Mouse (Mus musculus) regulatory T cell (primary cell): ENCODE measurements around the gene Tysnd1.

Experiments used
- in situ Hi-C: fragments of 300-600 bp; cut with MboI, MseI; formaldehyde crosslinking; loops from one replicate; pipeline ENCODE4 v1.15.1; 2025; ENCODE audit warnings: high pct_unique_total_duplicates

The Tysnd1 gene

DNA sequence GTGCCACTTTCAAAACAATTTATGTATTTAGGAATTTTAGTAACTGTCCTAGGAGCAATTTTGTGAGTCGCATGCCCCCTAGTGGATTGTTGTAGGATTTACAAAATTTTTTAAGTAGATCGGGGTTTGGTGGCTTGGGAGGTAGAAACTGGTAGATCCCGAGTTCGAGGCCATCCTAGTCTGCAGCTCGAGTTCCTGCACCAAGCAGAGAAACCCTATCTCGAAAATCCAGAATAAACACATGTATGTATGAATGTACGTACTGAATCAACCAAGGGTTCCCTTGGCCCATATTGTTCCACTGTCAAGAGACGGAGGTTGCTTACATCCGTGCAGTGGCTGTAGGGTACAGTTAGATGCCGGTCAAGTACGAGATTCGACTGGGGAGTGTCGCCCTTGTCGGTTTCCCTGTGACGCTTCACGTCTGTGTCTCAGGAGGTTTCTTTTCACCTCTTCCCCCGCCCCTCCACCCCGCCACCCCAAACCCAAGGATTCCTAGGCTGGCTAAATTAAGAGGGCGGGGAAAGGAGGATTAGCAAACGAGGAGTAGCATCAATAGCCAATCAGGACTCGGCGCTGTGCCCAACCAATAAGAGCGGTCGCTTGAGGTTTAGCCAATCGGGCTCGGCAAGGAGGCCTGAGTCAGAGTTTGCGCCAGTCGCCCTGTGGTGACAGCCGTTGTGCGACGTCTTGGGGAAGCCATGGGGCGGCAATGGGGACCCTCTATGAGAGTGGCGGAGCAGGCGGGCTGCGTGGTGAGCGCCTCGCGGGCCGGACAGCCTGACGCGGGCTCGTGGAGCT is at the start of gene Tysnd1:
TSS of gene Tysnd1 (plus strand) at position 645 of the 801 bp plus-strand sequence.
- in situ Hi-C loops = loop anchor here (25.0 kb wide), 1 partner anchor 642 kb away; no protein-coding TSS in a partner anchor

DNA sequence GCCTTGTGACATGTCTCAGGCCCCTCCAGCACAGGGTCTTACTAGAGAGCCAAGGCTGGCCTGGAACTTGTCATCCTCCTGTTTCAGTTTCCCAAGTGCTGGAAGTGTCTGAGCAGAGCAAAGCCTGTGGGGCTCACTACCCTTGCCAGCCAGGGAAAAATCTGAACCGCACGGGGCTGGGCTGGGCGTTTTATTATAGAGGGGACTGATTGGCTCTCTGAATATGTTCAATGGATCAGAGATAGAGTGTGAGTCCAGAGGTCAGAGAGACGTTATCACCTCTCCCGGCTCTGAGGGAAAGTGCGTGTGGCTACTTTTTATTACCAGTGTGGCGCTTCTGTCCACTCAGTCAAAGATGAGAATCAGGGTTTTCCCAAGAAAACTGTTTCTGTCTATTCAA is 48.8 kb upstream of the Tysnd1 start:
- in situ Hi-C loops = no loop called here

DNA sequence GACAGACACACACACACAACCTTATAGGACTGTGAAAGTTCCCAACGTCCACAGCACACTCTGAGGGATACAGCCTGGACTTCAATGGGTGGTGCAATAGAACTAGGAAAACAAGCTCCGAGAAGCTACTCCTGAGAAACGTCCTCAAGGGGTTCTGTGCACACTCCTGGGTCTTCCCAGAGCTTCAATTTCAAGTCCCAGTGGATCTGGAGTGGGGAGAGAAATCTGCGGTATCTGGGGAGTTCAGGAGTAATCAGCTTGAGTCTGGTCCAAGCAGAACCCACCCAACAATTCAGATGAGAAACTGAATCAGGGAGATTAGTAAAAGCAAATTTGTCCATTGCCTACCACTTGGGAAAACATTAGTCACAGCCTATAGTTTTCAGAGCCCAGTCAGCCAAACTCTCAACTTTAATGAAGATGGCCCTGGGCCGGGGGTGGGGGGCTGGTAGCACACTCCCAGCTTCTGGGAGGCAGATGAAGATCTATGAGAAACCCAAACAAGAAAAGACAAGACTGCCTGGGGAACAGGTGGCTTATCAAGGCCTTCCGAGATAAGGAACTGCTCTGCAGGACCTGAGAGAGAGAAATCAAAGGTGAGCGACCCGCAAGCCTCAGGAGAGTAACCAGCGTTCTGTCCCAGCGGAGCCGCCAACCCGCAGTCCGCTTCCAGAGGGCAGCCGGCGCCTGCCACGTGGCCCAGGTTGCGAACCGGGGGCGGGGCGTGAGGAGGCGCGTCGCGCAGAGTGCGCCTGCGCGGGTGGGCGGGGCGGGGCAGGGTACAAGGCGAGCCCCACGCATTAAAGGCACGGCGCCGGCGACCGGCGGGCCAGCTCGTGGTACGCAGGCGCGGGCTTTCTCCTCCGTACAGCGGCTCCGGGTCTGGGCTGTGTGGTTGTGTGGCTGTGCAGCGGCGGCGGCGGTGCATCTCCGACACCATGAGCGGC is 47.3 kb upstream of the Tysnd1 start, which contains the start of gene Ppa1:
TSS of gene Ppa1 (plus strand) at position 763 of the 947 bp plus-strand sequence.
- in situ Hi-C loops = no loop called here

DNA sequence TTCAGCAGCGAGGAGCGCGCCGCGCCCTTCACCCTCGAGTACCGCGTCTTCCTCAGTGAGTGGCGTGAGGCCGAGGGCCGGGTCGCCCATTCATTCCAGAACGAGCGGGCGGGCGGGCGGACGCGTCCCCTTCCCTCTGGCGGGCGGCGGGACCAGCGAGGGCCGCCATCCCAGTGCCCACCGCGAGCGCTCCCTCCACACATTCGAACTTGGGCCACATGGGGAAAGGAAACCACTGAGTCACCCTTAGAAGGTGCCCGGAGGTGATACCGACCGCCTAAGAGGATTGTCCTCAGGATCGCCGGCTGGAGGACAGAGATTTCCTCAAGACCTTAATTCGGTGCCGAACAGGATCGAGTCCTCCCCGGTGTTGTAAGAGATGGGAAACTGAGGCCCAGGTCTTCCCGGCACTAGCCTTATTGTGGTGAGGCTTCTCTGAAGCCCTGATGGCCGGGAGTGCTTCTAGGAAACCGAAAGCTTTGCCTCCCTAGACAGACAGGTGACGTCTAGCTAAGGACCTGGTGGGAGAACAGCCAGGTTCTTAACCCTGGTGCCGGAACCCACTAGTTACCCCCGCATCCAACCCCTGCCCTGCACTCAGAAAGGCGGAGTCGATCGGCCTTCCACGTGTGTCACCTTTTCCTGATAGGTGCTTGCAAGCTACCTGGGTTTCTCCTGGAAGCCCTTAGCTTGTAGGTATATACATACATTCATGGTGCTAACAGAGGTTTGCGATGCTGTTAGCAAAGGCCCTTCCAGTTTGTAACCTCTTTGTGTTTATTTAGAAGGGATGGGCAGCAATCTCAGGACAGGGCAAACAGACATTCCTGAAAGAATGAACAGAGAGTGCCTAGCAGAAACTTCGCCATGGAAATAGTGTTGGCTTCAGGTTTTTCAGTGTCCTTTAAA is 46.3 kb upstream of the Tysnd1 start:
- in situ Hi-C loops = no loop called here

DNA sequence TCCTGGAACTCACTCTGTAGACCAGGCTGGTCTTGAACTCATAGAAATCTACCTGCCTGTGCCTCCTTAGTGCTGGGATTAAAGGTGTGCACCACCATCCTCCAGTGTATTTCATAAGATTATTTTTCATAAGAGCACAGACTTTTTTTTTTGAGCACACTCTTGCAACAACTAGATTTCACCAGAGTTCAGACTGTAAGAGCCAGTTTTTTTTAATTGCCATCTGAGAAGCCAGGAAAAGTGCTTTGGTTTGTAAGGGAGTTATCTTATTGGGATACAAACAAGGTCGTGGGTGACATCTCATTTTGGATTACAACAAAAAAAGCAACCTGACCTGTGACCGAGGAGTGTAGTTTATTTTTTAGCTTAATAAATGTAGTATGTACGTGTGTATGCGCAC is 41.2 kb upstream of the Tysnd1 start:
- in situ Hi-C loops = loop anchor here (5.0 kb wide), 1 partner anchor 52 kb away; no protein-coding TSS in a partner anchor

DNA sequence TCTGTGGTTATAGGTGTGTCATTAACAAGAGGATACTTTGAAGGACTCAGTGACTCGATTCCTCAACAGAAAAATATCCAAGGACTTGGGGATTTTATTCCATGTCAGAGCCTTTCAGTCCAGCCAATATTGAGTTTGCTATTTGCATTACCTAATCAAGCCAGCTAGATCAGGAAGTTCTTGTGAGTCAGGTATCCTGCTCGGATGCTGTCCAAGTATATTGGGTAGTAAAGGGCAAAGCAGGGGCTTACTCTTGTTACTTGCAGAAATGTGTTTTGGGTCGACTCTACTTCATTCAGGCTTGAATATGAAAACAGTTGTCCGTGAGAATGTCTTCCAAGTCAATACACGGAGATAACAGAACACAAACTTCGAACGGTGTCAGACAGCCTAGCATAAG is 40.6 kb upstream of the Tysnd1 start:
- in situ Hi-C loops = loop anchor here (5.0 kb wide), 1 partner anchor 52 kb away; no protein-coding TSS in a partner anchor

DNA sequence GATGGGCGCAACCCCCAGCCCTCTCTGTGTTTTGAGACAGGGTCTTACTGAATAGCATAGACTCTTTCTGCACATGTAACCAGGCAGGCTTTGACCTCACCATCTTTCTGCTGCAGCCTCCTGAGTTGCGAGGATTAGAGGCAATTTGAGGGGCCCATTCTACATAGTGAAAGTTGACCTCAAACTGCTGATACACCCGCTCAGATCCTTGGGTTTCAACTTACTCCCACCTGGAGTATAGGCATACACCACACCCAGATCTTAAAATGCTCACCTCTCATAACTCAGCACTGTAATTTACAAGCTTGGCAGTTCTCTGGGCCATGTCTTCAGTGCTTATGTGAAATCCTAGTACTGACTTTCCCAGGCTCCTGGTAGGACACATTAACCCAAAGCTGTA is 40.1 kb upstream of the Tysnd1 start:
- in situ Hi-C loops = no loop called here

DNA sequence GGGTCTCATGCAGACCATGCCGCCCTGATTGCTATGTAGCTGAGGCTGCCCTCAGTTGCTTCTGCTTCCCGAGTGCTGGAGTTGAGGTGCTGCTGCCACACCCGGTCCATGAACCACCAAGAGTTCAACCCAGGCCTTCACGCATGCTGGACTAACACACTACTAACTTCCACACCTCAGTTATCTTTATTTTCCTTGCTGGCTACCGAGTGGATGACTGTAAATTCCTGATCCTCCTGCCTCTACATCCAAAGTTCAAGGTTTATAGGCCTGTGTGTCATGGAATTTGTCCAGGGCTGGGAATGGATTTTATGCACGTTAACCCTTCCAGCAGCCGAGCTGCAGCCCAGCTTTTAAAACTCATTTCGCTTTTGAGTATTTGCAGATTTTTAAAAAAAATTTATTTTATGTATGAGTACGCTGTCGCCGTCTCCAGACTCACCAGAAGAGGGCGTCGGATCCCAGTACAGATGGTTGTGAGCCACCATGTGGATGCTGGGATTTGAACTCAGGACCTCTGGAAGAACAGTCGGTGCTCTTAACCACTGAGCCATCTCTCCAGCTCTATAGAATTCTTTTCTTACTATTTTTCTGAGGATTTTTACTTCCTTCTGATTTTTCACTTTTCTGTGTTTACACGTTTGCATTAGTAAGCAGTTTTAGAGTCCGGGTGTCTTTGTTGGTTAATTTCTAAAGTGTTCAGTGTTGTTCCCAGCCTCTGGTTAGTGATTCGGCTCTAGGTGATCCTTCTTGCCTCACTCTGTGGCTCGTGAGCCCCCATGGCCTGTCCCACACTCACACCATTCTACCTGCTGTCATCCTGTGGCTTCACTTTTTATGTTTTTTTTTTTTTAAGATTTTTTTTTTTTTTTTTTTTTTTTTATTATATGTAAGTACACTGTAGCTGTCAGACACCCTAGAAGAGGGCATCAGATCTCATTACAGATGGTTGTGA is 38.1 kb upstream of the Tysnd1 start:
- in situ Hi-C loops = no loop called here

DNA sequence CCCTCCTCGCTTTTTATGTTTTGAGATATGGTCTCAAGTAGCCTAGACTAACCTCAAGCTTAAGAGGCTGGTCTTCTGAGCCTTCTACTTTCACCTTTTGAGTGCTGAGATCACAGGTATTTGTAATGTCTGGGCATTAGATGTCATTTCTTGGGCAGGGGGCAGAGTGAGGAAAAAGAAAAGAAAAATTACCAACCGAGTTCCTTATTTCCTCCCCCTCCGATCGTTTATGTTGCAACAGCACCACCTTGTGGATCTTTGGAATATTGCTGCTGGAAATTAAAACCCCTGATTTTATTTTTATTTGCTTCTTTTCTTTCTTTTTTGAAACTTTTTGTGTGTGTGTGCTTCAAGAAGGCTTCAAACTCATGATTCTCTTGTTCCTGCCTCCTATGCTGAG is 37.3 kb upstream of the Tysnd1 start:
- in situ Hi-C loops = no loop called here

DNA sequence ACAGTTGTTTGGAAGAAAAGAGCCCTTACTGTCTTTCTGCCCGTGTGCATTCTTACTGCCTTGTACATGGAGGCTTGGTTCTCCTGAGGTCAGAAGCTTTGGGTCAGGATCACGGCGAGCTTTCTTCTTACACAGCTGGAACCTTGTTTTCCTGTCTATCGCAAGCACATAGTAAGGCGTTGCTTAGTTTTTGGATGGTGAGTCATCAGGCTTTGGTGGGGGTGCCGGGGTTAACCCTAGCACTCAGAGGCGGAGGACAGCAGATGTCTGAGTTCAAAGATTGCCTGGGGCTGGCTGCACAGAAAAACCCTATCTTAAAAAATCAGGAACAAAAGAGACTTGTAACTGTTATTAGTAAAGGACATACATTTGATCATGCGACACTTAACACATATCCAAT is 33.4 kb upstream of the Tysnd1 start:
- in situ Hi-C loops = no loop called here

DNA sequence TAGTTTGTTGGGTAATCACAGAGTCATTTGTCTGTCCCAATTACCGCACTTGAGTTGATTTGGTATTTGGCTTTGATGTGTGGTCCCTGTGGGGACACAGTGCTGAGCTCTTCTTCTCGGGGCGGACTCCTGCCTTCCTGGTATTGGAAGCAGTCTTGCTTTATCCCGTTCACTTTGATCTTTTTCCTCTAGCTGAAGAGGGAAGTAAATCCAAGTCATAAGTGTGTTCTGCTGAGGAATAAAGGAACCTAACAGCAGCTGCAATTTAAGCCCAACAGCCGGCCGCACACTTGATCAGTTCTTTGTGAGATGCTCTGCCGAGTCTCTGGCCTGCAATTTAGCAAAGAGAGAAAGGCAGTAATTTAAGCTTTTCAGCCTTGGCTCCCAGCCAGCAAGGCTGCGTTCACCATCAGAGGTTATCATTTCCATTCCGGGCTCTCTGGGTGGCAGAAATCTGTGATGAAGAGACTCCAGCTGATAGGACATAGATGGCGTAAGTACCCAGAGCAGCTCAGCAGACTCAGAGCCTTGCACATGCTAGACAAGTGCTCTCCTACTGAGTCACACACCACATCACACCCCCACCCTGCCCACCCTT is 32.8 kb upstream of the Tysnd1 start:
- in situ Hi-C loops = no loop called here

DNA sequence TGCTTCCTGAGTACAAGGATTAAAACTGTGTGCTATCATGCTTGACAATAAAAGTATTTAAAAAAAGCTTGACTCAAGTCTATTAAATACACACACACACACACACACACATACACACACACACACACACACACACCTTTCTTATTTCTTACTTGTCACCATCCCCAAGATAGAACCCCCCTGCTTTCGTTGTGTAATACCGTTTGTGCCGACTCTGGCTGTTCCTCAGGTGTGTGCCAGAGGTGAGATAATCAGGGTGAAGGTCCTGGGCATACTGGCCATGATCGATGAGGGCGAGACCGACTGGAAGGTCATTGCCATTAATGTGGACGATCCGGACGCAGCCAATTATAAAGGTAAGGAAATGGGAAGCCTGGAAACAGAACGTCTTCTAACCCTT is 30.2 kb upstream of the Tysnd1 start:
- in situ Hi-C loops = no loop called here

DNA sequence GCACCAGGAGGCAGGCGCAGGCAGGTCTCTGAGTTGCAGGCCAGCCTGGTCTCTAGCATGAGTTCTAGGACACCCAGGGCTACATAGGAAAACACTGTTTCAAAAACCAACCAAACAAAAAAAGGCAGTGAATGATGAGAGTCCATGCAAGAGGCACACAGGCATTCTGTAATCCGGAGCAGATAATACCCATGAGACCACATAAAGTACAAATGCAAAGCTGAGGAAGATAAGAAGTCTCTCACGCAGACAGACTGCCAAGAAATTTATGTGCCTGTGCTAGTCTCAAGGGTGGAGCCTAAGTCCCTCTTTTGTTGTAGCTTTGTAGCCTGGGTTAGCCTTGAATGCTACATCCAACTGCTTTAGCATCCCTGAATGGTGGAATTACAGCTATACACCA is 29.7 kb upstream of the Tysnd1 start:
- in situ Hi-C loops = no loop called here

DNA sequence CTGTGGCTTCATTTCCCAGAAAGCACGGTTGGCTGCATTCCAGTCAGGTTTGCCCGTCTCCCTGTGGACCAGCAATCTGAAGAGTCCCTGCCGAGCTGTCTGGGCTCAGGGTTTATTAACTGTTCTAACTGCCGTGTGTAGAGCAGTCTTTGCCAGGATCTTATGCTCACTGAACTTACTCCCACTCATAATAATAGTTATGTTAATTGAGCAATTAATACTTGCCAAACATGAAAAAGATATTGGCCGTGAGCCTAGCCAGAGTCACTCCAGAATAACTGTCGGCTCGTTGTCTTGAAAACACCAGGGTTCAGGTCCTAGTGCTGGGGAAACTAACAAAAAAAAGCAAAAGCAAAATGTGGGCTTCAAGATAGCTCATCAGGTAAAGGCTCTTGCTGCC is 26.0 kb upstream of the Tysnd1 start:
- in situ Hi-C loops = no loop called here

DNA sequence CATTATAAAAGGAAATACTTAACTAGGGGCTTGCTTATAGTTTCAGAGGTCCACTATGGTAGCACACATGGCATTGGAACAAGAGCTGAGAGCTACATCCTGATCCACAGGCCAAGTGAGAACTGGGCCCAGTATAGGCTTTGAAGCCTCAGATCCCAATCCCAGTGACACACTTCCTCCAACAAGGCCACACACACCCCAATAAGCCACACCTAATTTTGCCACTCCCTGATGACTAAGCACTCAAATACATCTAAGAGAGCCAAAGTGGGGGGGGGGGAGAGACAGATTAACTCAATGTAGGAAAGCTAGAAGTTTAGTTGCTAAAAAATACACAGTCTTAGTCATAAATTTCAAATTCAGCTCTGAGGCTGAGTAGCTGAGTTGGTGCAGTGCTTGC is 25.4 kb upstream of the Tysnd1 start:
- in situ Hi-C loops = no loop called here

DNA sequence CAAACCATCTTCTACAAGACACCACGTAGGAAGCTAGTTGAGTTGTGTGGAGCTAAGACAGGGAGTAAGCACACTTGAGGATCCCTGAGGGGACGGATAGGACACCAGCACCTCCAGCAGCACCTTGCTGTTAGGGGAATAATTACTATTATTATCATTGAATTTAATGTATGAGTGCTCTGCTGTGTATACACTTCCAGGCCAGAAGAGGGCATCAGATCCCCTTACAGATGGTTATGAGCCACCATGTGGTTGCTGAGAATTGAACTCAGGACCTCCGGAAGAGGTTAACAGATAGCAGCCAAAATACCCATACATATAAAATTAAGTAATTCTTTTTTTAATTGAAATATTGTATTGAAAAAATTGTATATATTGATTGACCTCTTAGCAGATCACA is 24.6 kb upstream of the Tysnd1 start:
- in situ Hi-C loops = no loop called here

DNA sequence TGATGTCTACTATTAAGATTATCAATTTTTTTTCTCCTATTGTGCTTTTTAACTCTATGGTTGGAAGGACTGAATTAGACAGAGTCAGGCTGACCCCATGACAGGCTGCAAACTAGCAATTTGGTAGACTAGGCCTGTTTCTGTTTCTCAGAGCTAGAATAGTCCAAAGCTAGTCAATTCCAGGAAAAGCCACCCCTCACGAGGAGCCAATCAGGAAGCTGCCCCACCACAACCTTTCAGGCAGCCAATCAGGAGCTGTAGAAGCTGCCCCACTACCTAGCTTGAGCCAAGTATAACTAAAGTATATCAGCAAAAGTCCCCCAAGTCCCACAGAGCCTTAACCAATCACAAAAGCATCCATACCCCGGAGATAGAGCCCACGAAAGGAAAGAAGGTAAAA is 19.4 kb upstream of the Tysnd1 start:
- in situ Hi-C loops = loop anchor here (25.0 kb wide), 1 partner anchor 661 kb away; no protein-coding TSS in a partner anchor

DNA sequence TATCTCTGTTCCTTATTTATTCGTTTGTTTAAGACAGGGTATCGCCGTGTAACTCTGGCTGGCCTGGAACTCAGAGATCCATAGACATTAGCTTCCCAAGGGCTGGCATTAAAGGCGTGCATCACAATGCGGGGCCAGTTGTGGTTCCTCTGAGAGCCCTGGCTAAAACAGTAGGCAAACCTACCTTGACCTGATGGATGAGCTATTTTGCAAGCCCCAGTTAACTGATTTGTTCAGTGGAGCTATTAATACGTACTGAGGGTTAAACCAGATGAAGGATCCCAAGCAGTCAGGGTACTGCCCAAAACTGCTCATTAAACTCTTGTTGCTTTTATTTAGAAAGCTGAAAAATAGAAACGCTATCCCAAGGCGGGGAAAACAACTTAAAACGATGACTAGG is 15.8 kb upstream of the Tysnd1 start:
- in situ Hi-C loops = loop anchor here (25.0 kb wide), 1 partner anchor 658 kb away; no protein-coding TSS in a partner anchor
